In genomic region chr11:35505316-35505715, GRCm38 (mm10) we compare ENCODE assay signal across 17 mouse cellular contexts.
DNase-seq lines count a peak whose midpoint lies in the region; ATAC-seq and TF ChIP-seq lines count a peak whose summit lies in the region.
"Had no signal": no experiment of that assay in that cellular context is flagged by ENCODE, and none has a peak within 500 bp of the region (broad histone marks: within the 10 kb centered on the region; RNA-seq: fewer than 3 reads in every experiment).

No protein-coding gene starts in this region.

- H3K4me2 ChIP-seq in forebrain, embryonic 12.5 days = no peak overlapping the region
- H3K4me2 ChIP-seq: embryonic facial prominence, embryonic 15.5 days; forebrain, embryonic 15.5 days; heart, embryonic 15.5 days; liver, embryonic 11.5 days had no signal

- no peak for TF ChIP-seq CTCF in spleen, adult 2 months (IDR thresholded peaks at IDR 0.05; ENCODE audit: extremely low read depth, insufficient read depth, insufficient read length, insufficient replicate concordance)

- peak overlapping the region; percentile 74 for H3K27ac ChIP-seq in forebrain, embryonic 10.5 days
- H3K27ac ChIP-seq in forebrain, embryonic 12.5 days = no peak overlapping the region
- no peak overlapping the region for H3K27ac ChIP-seq in spleen, adult 2 months (ENCODE audit: insufficient read depth, low read length)
- H3K27ac ChIP-seq: embryonic facial prominence, embryonic 15.5 days; forebrain, embryonic 15.5 days; heart, embryonic 15.5 days had no signal

- DNase-seq in forebrain, embryonic 10.5 days (ENCODE audit: extremely low spot score, low spot score) = no peak
- DNase-seq in spleen, adult 2 months (ENCODE audit: low read depth in 1 of 2, low spot score in 2 of 2) = peak; percentile 14 to 15
- no peak for DNase-seq in spleen, postnatal 14 days (ENCODE audit: low spot score in 2 of 2)
- no peak for DNase-seq in layer of hippocampus, adult 9-10 months (ENCODE audit: low spot score)
- DNase-seq in ovary, postnatal 10 days (ENCODE audit: low spot score) = no peak
- DNase-seq in frontal cortex, postnatal 14 days (ENCODE audit: low spot score in 2 of 2) = no peak
- DNase-seq: cerebellum, postnatal 36 days; gastrocnemius, postnatal 36 days; kidney, postnatal 14 days; spleen, adult 18-20 months had no signal

- H3K9ac ChIP-seq in forebrain, embryonic 12.5 days = no peak overlapping the region
- H3K9ac ChIP-seq: embryonic facial prominence, embryonic 15.5 days; forebrain, embryonic 15.5 days; heart, embryonic 15.5 days had no signal

- H3K27me3 ChIP-seq in forebrain, embryonic 10.5 days (ENCODE audit: poor library complexity, severe bottlenecking) = peaks cover 83% of the 10 kb centered on the region
- peaks cover 70% of the 10 kb centered on the region for H3K27me3 ChIP-seq in forebrain, embryonic 12.5 days
- H3K27me3 ChIP-seq in spleen, adult 2 months (ENCODE audit: control insufficient read depth, insufficient read depth, low read length) = no peaks in the 10 kb centered on the region
- H3K27me3 ChIP-seq: embryonic facial prominence, embryonic 15.5 days; heart, embryonic 15.5 days had no signal

- WGBS in forebrain, embryonic 10.5 days = 58% methylated on average over 4 of the region's 4 CpGs
- WGBS in forebrain, embryonic 12.5 days = 58% methylated on average over 4 of the region's 4 CpGs
- 3% methylated on average over 4 of the region's 4 CpGs for WGBS in spleen, adult 2 months

- H3K36me3 ChIP-seq in forebrain, embryonic 10.5 days (replicated peaks) = no peaks in the 10 kb centered on the region
- no peaks in the 10 kb centered on the region for H3K36me3 ChIP-seq in forebrain, embryonic 12.5 days (replicated peaks)
- H3K36me3 ChIP-seq in spleen, adult 2 months (ENCODE audit: control insufficient read depth, insufficient read depth, low read length) = no peaks in the 10 kb centered on the region
- H3K36me3 ChIP-seq: embryonic facial prominence, embryonic 15.5 days; forebrain, embryonic 15.5 days; heart, embryonic 15.5 days had no signal

- peaks cover 95% of the 10 kb centered on the region for H3K4me1 ChIP-seq in forebrain, embryonic 10.5 days
- H3K4me1 ChIP-seq in forebrain, embryonic 12.5 days = peaks cover 76% of the 10 kb centered on the region
- H3K4me1 ChIP-seq in spleen, adult 2 months (ENCODE audit: control insufficient read depth, insufficient read depth, insufficient read length) = no peaks in the 10 kb centered on the region

- no peaks in the 10 kb centered on the region for H3K9me3 ChIP-seq in forebrain, embryonic 10.5 days
- H3K9me3 ChIP-seq in forebrain, embryonic 12.5 days = no peaks in the 10 kb centered on the region
- H3K9me3 ChIP-seq: embryonic facial prominence, embryonic 15.5 days; forebrain, embryonic 15.5 days; heart, embryonic 15.5 days had no signal

- TF ChIP-seq POLR2A in spleen, adult 2 months (IDR thresholded peaks at IDR 0.05; ENCODE audit: low read depth, low read length) = no peak

- no peak overlapping the region for H3K4me3 ChIP-seq in forebrain, embryonic 10.5 days
- H3K4me3 ChIP-seq in forebrain, embryonic 12.5 days (replicated peaks) = no peak overlapping the region
- H3K4me3 ChIP-seq in spleen, adult 2 months (ENCODE audit: extremely low read depth, insufficient read depth, insufficient read length) = no peak overlapping the region
- H3K4me3 ChIP-seq: embryonic facial prominence, embryonic 15.5 days; forebrain, embryonic 15.5 days; heart, embryonic 15.5 days had no signal

- no peak for ATAC-seq in forebrain, embryonic 12.5 days (ENCODE audit: low FRiP score)
- peak; percentile 76 for ATAC-seq in megakaryocyte progenitor cell, adult 5-6 weeks (replicated peaks; ENCODE audit: poor library complexity)
- ATAC-seq: forebrain, embryonic 15.5 days; inflammation-experienced regulatory T-cells, adult 6 months had no signal

Comparison
In these comparisons a context has a peak if more than half of its experiments do, and no peak if none do; other contexts are left out.
1. DNase-seq: peak in spleen, adult 2 months (2 of 2); none in forebrain, embryonic 10.5 days (single experiment), spleen, postnatal 14 days (0 of 2), layer of hippocampus, adult 9-10 months (single experiment), ovary, postnatal 10 days (single experiment) and frontal cortex, postnatal 14 days (0 of 2).